ENCODE assay signal across 9 mouse cellular contexts in genomic region chr2:50704297-50704696, GRCm38 (mm10).
DNase-seq lines count a peak whose midpoint lies in the region; ATAC-seq lines count a peak whose summit lies in the region.
"Had no signal": no experiment of that assay in that cellular context is flagged by ENCODE, and none has a peak within 500 bp of the region (broad histone marks: within the 10 kb centered on the region; RNA-seq: fewer than 3 reads in every experiment).

No protein-coding gene starts in this region.

- DNase-seq in gastrocnemius, postnatal 14 days: peak; percentile 40
- DNase-seq in gastrocnemius, postnatal 36 days: no peak
- peak; percentile 32 for DNase-seq in embryo, embryonic 11 days
- peak; percentile 51 for DNase-seq in heart, postnatal 4 days
- DNase-seq in lung, postnatal 10 days: peak; percentile 63
- no peak for DNase-seq in cerebellum, postnatal 25 days
- no peak for DNase-seq in spleen, postnatal 36 days (ENCODE audit: low spot score in 2 of 2)

- intact Hi-C loops in gastrocnemius, postnatal 14 days (cut with DNase I; ENCODE audit: low total_unique reads): no loop called here
- intact Hi-C loops in gastrocnemius, postnatal 36 days (cut with DNase I): no loop called here

- H3K27me3 ChIP-seq in neural tube, embryonic 15.5 days (replicated peaks): no peaks in the 10 kb centered on the region

- no peak overlapping the region for H3K27ac ChIP-seq in neural tube, embryonic 15.5 days (replicated peaks)
- H3K27ac ChIP-seq: macrophage had no signal

- WGBS in neural tube, embryonic 15.5 days: 60% methylated on average over 3 of the region's 3 CpGs

- H3K4me2 ChIP-seq in neural tube, embryonic 15.5 days: no peak overlapping the region

- ATAC-seq in neural tube, embryonic 15.5 days (ENCODE audit: low FRiP score): no peak

- no peak overlapping the region for H3K4me3 ChIP-seq in neural tube, embryonic 15.5 days (replicated peaks)

- H3K4me1 ChIP-seq in neural tube, embryonic 15.5 days: peaks cover 14% of the 10 kb centered on the region

- no peak overlapping the region for H3K9ac ChIP-seq in neural tube, embryonic 15.5 days (replicated peaks)

- H3K9me3 ChIP-seq in neural tube, embryonic 15.5 days (replicated peaks): no peaks in the 10 kb centered on the region

- H3K36me3 ChIP-seq in neural tube, embryonic 15.5 days: no peaks in the 10 kb centered on the region

Comparison
In these comparisons a context has a peak if more than half of its experiments do, and no peak if none do; other contexts are left out.
1. DNase-seq: peak in gastrocnemius, postnatal 14 days (single experiment), embryo, embryonic 11 days (single experiment), heart, postnatal 4 days (single experiment) and lung, postnatal 10 days (single experiment); none in gastrocnemius, postnatal 36 days (0 of 2), cerebellum, postnatal 25 days (0 of 2) and spleen, postnatal 36 days (0 of 2).